In the genomic region with DNA sequence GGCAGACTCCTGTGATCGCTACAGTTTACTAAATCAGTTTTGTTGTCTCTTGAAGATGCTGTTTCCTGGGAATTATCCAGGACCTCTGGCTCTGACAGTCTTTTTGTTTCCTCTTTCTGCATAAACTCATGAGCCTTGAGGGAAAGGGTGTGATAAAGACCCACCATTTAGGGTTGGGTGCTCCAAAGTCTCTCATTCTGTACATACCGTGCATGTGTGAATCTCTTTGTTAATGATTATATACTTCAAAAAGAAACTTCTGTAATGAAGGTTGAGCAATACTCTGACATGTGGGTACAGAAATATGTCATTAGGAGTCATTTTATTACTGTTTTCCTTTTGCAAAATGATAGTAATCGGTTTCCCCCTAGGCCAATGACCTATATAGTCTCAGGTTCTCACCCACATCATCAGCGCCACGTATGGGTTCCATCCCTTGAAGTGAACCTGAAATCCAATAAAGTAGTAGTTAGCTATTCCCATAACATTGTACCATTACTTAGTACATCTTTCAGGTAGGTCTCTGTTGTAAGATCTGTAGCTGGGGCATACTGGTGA, we compare ENCODE assay signal across 19 mouse cellular contexts. TPM values are rescaled to one million over a fixed set of nuclear protein-coding genes. Genes with fewer than 3 reads are reported as not detected.
"Had no signal": no experiment of that assay in that cellular context is flagged by ENCODE, and none has a peak within 500 bp of the region (broad histone marks: within the 10 kb centered on the region; RNA-seq: fewer than 3 reads in every experiment).

No protein-coding gene starts in this region.

- H3K27ac ChIP-seq: macrophage; midbrain, embryonic 13.5 days; midbrain, embryonic 15.5 days; neural tube, embryonic 13.5 days; neural tube, embryonic 15.5 days had no signal

- H3K4me2 ChIP-seq: lung, embryonic 14.5 days; midbrain, embryonic 11.5 days; midbrain, embryonic 13.5 days; midbrain, embryonic 15.5 days; neural tube, embryonic 13.5 days; neural tube, embryonic 15.5 days had no signal

- ATAC-seq: midbrain, embryonic 13.5 days; midbrain, embryonic 15.5 days had no signal

- H3K36me3 ChIP-seq: midbrain, embryonic 13.5 days; midbrain, embryonic 15.5 days; neural tube, embryonic 13.5 days; neural tube, embryonic 15.5 days had no signal

- H3K4me1 ChIP-seq: megakaryocyte, embryonic 14.5 days; neural tube, embryonic 15.5 days had no signal

- DNase-seq: lung, adult 18-20 months; lung, embryonic 14.5 days; lung, postnatal 10 days; retina, postnatal 1 day; right cerebral cortex, adult 18-20 months; right cerebral cortex, postnatal 25 days; right cerebral cortex, postnatal 4 days; spleen, adult 18-20 months; thymus, adult 18-20 months; thymus, postnatal 14 days; thymus, postnatal 36 days had no signal

- H3K27me3 ChIP-seq: megakaryocyte, embryonic 14.5 days; midbrain, embryonic 13.5 days; midbrain, embryonic 15.5 days; neural tube, embryonic 13.5 days; neural tube, embryonic 15.5 days had no signal

- H3K4me3 ChIP-seq: megakaryocyte, embryonic 14.5 days; midbrain, embryonic 13.5 days; midbrain, embryonic 15.5 days; neural tube, embryonic 13.5 days; neural tube, embryonic 15.5 days had no signal

- H3K9ac ChIP-seq: lung, embryonic 14.5 days; midbrain, embryonic 13.5 days; midbrain, embryonic 15.5 days; neural tube, embryonic 13.5 days; neural tube, embryonic 15.5 days had no signal

- H3K9me3 ChIP-seq: midbrain, embryonic 13.5 days; midbrain, embryonic 15.5 days; neural tube, embryonic 13.5 days; neural tube, embryonic 15.5 days had no signal

RNA-seq across cellular contexts. Expression of a gene that starts 58.4 kb away (rescaled TPM):
- total RNA-seq: monocyte, adult 5-6 weeks had no signal
- polyA plus RNA-seq: macrophage had no signal
